Mouse (Mus musculus) spleen, postnatal 0 days (tissue): ENCODE data around the gene Pex16. TPM values are rescaled to one million over a fixed set of nuclear protein-coding genes. Genes with fewer than 3 reads are reported as not detected.

Experiments
- polyA plus RNA-seq: library from polyadenylated mRNA; unstranded; fragments of >200 nt; fragmentation: Nextera tagmentation; extraction: Ambion mirVana; gene quantifications from 2 replicates; pipeline ENCODE4 v1.2.1, GENCODE M21; 2015

Gene Pex16
- polyA plus RNA-seq = 20.3 and 22.6 TPM in 2 replicates

GRCm38 (mm10) chr2:92374514-92374913, at the start of gene Pex16, which contains the start of gene Large2:
Pex16 (plus strand) TSS chr2:92374676.
Large2 (minus strand) TSS chr2:92374869.

GRCm38 (mm10) chr2:92381901-92382588, 7.6 kb downstream of the Pex16 start, which contains the start of gene 1700029I15Rik:
1700029I15Rik (plus strand) TSS chr2:92382538.

DNA sequence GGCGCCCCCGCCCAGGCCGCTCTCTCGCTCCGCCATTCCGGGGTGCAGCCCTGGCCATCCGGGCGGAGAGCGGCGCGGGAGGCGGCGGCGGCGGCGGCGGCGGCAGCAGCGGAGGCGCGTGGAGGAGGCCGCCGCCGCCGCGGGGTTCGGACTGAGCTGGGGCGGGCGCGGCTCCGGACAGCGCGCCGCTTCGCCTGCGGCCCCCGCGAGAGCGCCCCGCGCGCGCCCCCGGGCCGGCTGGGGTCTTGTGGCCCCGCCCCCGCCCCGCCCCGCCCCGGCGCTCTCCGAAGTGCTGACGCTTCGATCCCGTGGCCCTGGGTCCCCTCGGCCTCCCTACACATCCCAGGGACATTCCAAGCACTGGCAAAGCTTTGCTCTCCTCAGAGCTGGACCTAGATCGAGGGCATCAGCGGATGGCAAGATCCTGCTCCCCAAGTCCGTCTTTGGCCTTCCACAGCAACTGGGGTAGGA, 26.6 kb downstream of the Pex16 start, which contains the start of gene Mapk8ip1:
TSS of gene Mapk8ip1 (minus strand) at position 173 of the 471 bp plus-strand sequence.

Other genes starting within 250 kb of the Pex16 start
- gene Large2, start 193 bp downstream of the Pex16 start, polyA plus RNA-seq = 0.76 and 0.83 TPM in 2 replicates
- gene 1700029I15Rik, start 7.9 kb downstream of the Pex16 start, polyA plus RNA-seq = 0.51 and 0.64 TPM in 2 replicates
- 3.7 and 6.1 TPM in 2 replicates for gene Mapk8ip1, start 26.6 kb downstream of the Pex16 start, polyA plus RNA-seq
- gene Cry2, start 59.4 kb downstream of the Pex16 start, polyA plus RNA-seq = 8.8 and 11.1 TPM in 2 replicates
- gene Slc35c1, start 85.9 kb downstream of the Pex16 start, polyA plus RNA-seq = 10.7 and 14.4 TPM in 2 replicates
- gene Chst1, start 225.0 kb downstream of the Pex16 start, polyA plus RNA-seq = 5.0 and 9.2 TPM in 2 replicates